Mouse (Mus musculus): ENCODE measurements around the gene Nfatc2ip. TPM values are rescaled to one million over a fixed set of nuclear protein-coding genes. Genes with fewer than 3 reads are reported as not detected.

Gene Nfatc2ip
- polyA plus RNA-seq (2015; fragmentation: Nextera tagmentation; extraction: Ambion mirVana), result 2.1 and 2.3 TPM in 2 replicates

DNA sequence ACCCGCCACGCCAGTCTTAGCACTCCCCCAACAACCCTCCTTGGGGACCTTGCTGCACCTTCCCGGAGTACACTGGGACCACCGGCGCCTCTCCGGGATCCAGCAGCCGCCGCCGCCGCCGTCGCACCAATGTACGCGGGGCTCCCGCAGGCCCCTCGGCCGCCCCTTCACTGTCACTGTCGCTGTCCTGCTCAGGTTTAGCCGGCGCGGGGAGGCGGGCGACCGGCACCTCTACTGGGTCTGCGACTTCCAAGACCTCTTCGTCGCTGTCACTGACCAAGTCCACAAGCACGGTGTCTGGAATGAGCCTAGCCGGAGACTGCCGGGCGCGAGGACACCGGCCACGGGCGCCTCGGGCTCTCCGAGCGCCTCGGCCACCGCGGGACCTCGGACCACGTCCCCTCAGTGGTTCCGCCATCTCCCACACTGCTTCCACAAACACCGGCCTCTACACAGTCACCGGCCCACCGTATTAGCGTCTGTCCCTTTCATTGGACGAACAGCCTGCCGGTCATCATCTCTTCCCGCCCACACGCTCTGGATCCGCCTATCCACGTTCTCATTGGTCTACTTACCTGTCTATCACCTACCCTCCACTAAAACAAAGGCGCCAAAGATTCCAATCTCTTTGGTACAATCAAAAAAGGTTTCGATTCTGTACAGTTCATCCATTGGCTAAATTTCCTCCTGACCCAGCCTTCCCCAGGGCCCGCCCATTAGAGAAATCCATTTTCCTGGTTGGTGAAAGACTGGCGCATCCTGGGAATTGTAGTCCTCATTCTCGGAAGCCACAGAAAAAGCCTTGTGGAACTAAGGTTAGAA lies at the start of gene Nfatc2ip:
TSS of gene Nfatc2ip (minus strand) at position 440 of the 822 bp plus-strand sequence.
- H3K27ac ChIP-seq (ENCODE audit: low read depth, low read length), result peak within 1 kb of the TSS; percentile 71
- peak within 1 kb of the TSS; percentile 93 for H3K4me3 ChIP-seq (ENCODE audit: low read length)
- no peaks in the 10 kb centered on the region for H3K27me3 ChIP-seq (replicated peaks; ENCODE audit: control insufficient read depth, insufficient read depth, low read length)
- H3K4me2 ChIP-seq (ENCODE audit: low read length), result peak within 1 kb of the TSS; percentile 93
- ATAC-seq, result peak; percentile 100
- under 1% methylated on average over 57 of the region's 59 CpGs for WGBS
- peaks cover 8% of the 10 kb centered on the region for H3K4me1 ChIP-seq (ENCODE audit: control insufficient read depth, insufficient read depth, low read depth, low read length)
- H3K36me3 ChIP-seq (ENCODE audit: control insufficient read depth, insufficient read depth, low read length), result no peaks in the 10 kb centered on the region
- H3K9ac ChIP-seq (ENCODE audit: low read depth, low read length), result peak within 1 kb of the TSS; percentile 84
- no peaks in the 10 kb centered on the region for H3K9me3 ChIP-seq (ENCODE audit: control insufficient read depth, low read length)

DNA sequence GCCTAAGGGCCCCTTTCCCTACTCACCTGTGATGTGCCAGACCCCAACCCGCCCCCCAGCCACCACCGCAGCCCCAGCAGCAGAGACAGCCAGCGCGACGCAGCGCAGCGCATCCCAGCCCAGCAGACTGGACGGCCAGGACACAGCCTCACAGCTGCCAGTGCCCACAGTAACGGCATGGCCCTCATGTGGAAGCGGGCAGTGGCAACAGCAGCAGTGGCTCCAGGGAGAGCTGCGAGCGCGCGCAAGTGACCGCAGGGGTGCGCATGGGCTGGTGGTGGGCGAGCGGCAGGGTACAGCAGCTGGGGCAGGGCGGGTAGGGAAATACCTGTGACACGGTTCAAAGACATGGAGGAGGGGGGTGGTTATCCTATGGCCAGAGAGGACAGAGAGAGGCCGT lies 49.7 kb upstream of the Nfatc2ip start:
- H3K4me3 ChIP-seq (ENCODE audit: low read length), result no peak overlapping the region

GRCm38 (mm10) chr7:126445104-126445815 lies 48.7 kb upstream of the Nfatc2ip start:
- H3K9ac ChIP-seq (ENCODE audit: low read depth, low read length), result no peak overlapping the region
- ATAC-seq, result no peak
- no peaks in the 10 kb centered on the region for H3K9me3 ChIP-seq (ENCODE audit: control insufficient read depth, low read length)
- H3K27me3 ChIP-seq (replicated peaks; ENCODE audit: control insufficient read depth, insufficient read depth, low read length), result no peaks in the 10 kb centered on the region
- peaks cover 16% of the 10 kb centered on the region for H3K36me3 ChIP-seq (ENCODE audit: control insufficient read depth, insufficient read depth, low read length)
- 95% methylated on average over 15 of the region's 15 CpGs for WGBS
- no peak overlapping the region for H3K4me3 ChIP-seq (ENCODE audit: low read length)
- H3K4me1 ChIP-seq (ENCODE audit: control insufficient read depth, insufficient read depth, low read depth, low read length), result no peaks in the 10 kb centered on the region
- H3K27ac ChIP-seq (ENCODE audit: low read depth, low read length), result no peak overlapping the region
- no peak overlapping the region for H3K4me2 ChIP-seq (ENCODE audit: low read length)

More for the DNA sequence above, 49.7 kb upstream of the Nfatc2ip start:
- Histone ChIP-seq H3K4me2 (ENCODE audit: low read length) (no peak overlapping the region), H3K9ac (ENCODE audit: low read depth, low read length) (no peak overlapping the region), H3K9me3 (ENCODE audit: control insufficient read depth, low read length) (no peaks in the 10 kb centered on the region), H3K27me3 (replicated peaks; ENCODE audit: control insufficient read depth, insufficient read depth, low read length) (no peaks in the 10 kb centered on the region), H3K27ac (ENCODE audit: low read depth, low read length) (no peak overlapping the region), H3K4me1 (ENCODE audit: control insufficient read depth, insufficient read depth, low read depth, low read length) (no peaks in the 10 kb centered on the region), H3K36me3 (ENCODE audit: control insufficient read depth, insufficient read depth, low read length) (peaks cover 16% of the 10 kb centered on the region)
- 89% methylated on average over 21 of the region's 21 CpGs for WGBS
- ATAC-seq, result no peak

DNA sequence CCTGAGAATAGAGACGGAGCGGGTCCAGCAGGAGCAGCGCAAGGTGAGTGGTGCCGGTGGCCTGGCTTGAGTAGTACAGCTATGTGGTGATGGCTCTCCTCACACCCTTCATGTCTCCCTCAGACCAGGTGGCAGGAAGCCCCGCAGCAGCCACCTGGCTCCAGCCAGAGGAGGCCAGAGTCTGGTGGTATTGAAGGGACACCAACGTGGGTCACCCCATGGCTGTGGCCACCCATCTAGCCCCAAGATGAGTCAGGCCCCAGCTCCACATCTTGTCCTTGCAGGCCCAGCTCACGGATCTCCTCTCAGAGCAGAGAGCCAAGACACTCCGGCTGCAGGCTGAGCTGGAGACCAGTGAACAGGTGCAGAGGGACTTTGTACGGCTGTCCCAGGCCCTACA lies 48.0 kb upstream of the Nfatc2ip start:
- Histone ChIP-seq H3K4me1 (ENCODE audit: control insufficient read depth, insufficient read depth, low read depth, low read length) (no peaks in the 10 kb centered on the region), H3K9me3 (ENCODE audit: control insufficient read depth, low read length) (no peaks in the 10 kb centered on the region), H3K4me2 (ENCODE audit: low read length) (no peak overlapping the region), H3K9ac (ENCODE audit: low read depth, low read length) (no peak overlapping the region), H3K36me3 (ENCODE audit: control insufficient read depth, insufficient read depth, low read length) (peaks cover 16% of the 10 kb centered on the region), H3K4me3 (ENCODE audit: low read length) (no peak overlapping the region), H3K27ac (ENCODE audit: low read depth, low read length) (no peak overlapping the region), H3K27me3 (replicated peaks; ENCODE audit: control insufficient read depth, insufficient read depth, low read length) (no peaks in the 10 kb centered on the region)
- ATAC-seq, result no peak
- WGBS, result 94% methylated on average over 9 of the region's 9 CpGs

- no peak overlapping the region for H3K4me2 ChIP-seq (ENCODE audit: low read length)
- no peak overlapping the region for H3K27ac ChIP-seq (ENCODE audit: low read depth, low read length)
- no peaks in the 10 kb centered on the region for H3K27me3 ChIP-seq (replicated peaks; ENCODE audit: control insufficient read depth, insufficient read depth, low read length)
- WGBS, result 97% methylated on average over 10 of the region's 10 CpGs
- peaks cover 16% of the 10 kb centered on the region for H3K36me3 ChIP-seq (ENCODE audit: control insufficient read depth, insufficient read depth, low read length)
- no peak for ATAC-seq
- no peak overlapping the region for H3K4me3 ChIP-seq (ENCODE audit: low read length)
- no peaks in the 10 kb centered on the region for H3K4me1 ChIP-seq (ENCODE audit: control insufficient read depth, insufficient read depth, low read depth, low read length)
- no peaks in the 10 kb centered on the region for H3K9me3 ChIP-seq (ENCODE audit: control insufficient read depth, low read length)
- H3K9ac ChIP-seq (ENCODE audit: low read depth, low read length), result no peak overlapping the region
These were observed 47.5 kb upstream of the Nfatc2ip start for GRCm38 (mm10) chr7:126443997-126444396.

DNA sequence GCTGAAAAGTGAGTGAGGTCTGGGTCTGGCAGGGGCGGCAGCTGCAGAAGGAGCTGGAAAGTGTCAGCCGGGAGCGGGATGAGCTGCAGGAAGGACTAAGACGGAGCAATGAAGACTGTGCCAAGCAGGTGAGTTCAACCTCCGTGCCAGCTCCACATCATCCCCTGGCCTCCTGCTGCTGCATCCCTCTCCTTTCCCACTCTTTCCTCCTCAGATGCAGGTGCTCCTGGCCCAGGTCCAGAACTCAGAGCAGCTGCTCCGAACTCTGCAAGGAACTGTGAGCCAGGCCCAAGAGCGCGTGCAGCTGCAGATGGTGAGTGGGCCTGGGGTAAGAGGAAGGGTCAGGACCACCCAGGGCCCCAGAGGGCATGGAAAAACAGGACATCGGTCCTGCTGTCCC lies 43.6 kb upstream of the Nfatc2ip start:
- no peak overlapping the region for H3K4me2 ChIP-seq (ENCODE audit: low read length)
- ATAC-seq, result no peak
- no peaks in the 10 kb centered on the region for H3K27me3 ChIP-seq (replicated peaks; ENCODE audit: control insufficient read depth, insufficient read depth, low read length)
- 74% methylated on average over 9 of the region's 9 CpGs for WGBS
- H3K27ac ChIP-seq (ENCODE audit: low read depth, low read length), result no peak overlapping the region
- no peak overlapping the region; the same call in 1 of the 2 replicates for H3K9ac ChIP-seq (ENCODE audit: low read depth, low read length)
- no peaks in the 10 kb centered on the region for H3K4me1 ChIP-seq (ENCODE audit: control insufficient read depth, insufficient read depth, low read depth, low read length)
- peaks cover 6% of the 10 kb centered on the region for H3K36me3 ChIP-seq (ENCODE audit: control insufficient read depth, insufficient read depth, low read length)
- H3K4me3 ChIP-seq (ENCODE audit: low read length), result no peak overlapping the region
- H3K9me3 ChIP-seq (ENCODE audit: control insufficient read depth, low read length), result no peaks in the 10 kb centered on the region

DNA sequence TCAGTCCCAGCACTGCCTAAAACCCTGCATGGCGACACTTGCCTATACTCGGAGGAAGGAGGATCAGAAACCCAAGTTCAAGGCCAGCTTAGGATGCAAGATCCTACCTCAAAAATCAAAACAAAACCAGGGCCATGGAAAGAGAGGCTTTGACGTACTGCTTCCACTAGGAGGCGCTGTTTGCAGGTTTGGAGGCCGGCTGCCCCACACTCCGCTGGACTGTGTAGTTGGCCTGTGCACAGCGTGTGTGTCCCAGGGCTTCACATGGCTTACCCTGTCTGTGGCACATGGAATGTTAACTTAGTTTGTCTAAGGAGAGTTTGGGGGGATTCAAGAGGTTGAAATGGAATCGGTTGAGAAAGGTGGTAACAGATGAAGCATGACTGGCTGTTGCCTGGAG lies 40.3 kb upstream of the Nfatc2ip start:
- H3K9ac ChIP-seq (ENCODE audit: low read depth, low read length), result no peak overlapping the region
- H3K9me3 ChIP-seq (ENCODE audit: control insufficient read depth, low read length), result no peaks in the 10 kb centered on the region
- no peak overlapping the region for H3K4me2 ChIP-seq (ENCODE audit: low read length)
- H3K27me3 ChIP-seq (replicated peaks; ENCODE audit: control insufficient read depth, insufficient read depth, low read length), result no peaks in the 10 kb centered on the region
- WGBS, result 20% methylated on average over 8 of the region's 8 CpGs
- H3K4me1 ChIP-seq (ENCODE audit: control insufficient read depth, insufficient read depth, low read depth, low read length), result no peaks in the 10 kb centered on the region
- no peak overlapping the region for H3K27ac ChIP-seq (ENCODE audit: low read depth, low read length)
- ATAC-seq, result no peak
- H3K4me3 ChIP-seq (ENCODE audit: low read length), result no peak overlapping the region
- H3K36me3 ChIP-seq (ENCODE audit: control insufficient read depth, insufficient read depth, low read length), result peaks cover 6% of the 10 kb centered on the region

- Histone ChIP-seq H3K27ac (ENCODE audit: low read depth, low read length) (no peak overlapping the region), H3K36me3 (ENCODE audit: control insufficient read depth, insufficient read depth, low read length) (peaks cover 6% of the 10 kb centered on the region), H3K9me3 (ENCODE audit: control insufficient read depth, low read length) (no peaks in the 10 kb centered on the region), H3K4me3 (ENCODE audit: low read length) (no peak overlapping the region), H3K9ac (ENCODE audit: low read depth, low read length) (no peak overlapping the region), H3K4me2 (ENCODE audit: low read length) (no peak overlapping the region), H3K27me3 (replicated peaks; ENCODE audit: control insufficient read depth, insufficient read depth, low read length) (no peaks in the 10 kb centered on the region), H3K4me1 (ENCODE audit: control insufficient read depth, insufficient read depth, low read depth, low read length) (no peaks in the 10 kb centered on the region)
- 93% methylated on average over 3 of the region's 3 CpGs for WGBS
- no peak for ATAC-seq
These were observed 39.3 kb upstream of the Nfatc2ip start for GRCm38 (mm10) chr7:126435801-126436200.

DNA sequence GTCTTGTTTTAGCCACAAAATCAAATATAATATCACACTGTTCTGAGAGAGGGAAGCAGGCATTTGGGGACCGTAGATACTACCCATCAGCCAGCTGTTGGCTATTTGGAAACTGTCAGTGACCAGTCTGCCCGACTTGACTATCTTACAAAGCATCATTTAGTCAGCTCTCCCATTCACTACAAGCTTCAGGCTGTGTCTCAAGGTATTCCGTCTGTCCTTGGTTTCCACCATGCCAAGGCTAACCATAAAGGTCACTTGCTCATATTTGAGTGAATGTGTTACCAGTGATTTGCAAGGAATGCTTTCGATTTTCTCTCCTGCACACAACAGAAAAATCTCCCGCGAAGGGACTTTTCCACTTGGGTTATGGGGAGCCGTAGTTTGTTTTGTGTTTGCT lies 38.2 kb upstream of the Nfatc2ip start:
- ATAC-seq, result no peak
- Histone ChIP-seq H3K27ac (ENCODE audit: low read depth, low read length) (no peak overlapping the region), H3K27me3 (replicated peaks; ENCODE audit: control insufficient read depth, insufficient read depth, low read length) (no peaks in the 10 kb centered on the region), H3K36me3 (ENCODE audit: control insufficient read depth, insufficient read depth, low read length) (peaks cover 6% of the 10 kb centered on the region), H3K9me3 (ENCODE audit: control insufficient read depth, low read length) (no peaks in the 10 kb centered on the region), H3K4me1 (ENCODE audit: control insufficient read depth, insufficient read depth, low read depth, low read length) (peaks cover 3% of the 10 kb centered on the region), H3K9ac (ENCODE audit: low read depth, low read length) (no peak overlapping the region), H3K4me2 (ENCODE audit: low read length) (no peak overlapping the region), H3K4me3 (ENCODE audit: low read length) (no peak overlapping the region)
- WGBS, result 91% methylated on average over 7 of the region's 7 CpGs
